Mouse (Mus musculus) myocyte (in vitro differentiated cells): ENCODE data around the gene Nr0b2.

ENCODE experiments used
- MAX ChIP-seq: IDR thresholded peaks from one replicate; pipeline ENCODE4 v1.6.1; 2011; ENCODE audit warnings: low read depth, mild to moderate bottlenecking, control low read depth
- MYOD1 ChIP-seq, 3 experiments: IDR thresholded peaks; one replicate each; pipeline ENCODE4 v1.6.1; 2011; ENCODE audit warnings: control low read depth in 2 of 3, low read depth in 2 of 3, mild to moderate bottlenecking in 2 of 3, moderate library complexity in 1 of 3; ENCODE audit not compliant: insufficient read length in 2 of 3, control insufficient read depth in 1 of 3
- MYOG ChIP-seq, 3 experiments: IDR thresholded peaks; one replicate each; pipeline ENCODE4 v1.6.1; 2011; ENCODE audit warnings: control low read depth in 2 of 3, low read depth in 2 of 3, mild to moderate bottlenecking in 2 of 3; ENCODE audit not compliant: insufficient read length in 2 of 3, control insufficient read depth in 1 of 3, insufficient read depth in 1 of 3
- POLR2A ChIP-seq: IDR thresholded peaks from one replicate; pipeline ENCODE4 v1.6.1; 2011; ENCODE audit warnings: low read depth, mild to moderate bottlenecking, control low read depth, moderate library complexity; ENCODE audit not compliant: insufficient read length
- POLR2AphosphoS2 ChIP-seq: IDR thresholded peaks from one replicate; pipeline ENCODE4 v1.6.1; 2011; ENCODE audit warnings: low read depth, control low read depth; ENCODE audit not compliant: insufficient read length
- TCF12 ChIP-seq: IDR thresholded peaks from one replicate; pipeline ENCODE4 v1.6.1; 2011; ENCODE audit warnings: mild to moderate bottlenecking, control low read depth; ENCODE audit not compliant: poor library complexity, insufficient read depth, severe bottlenecking
- USF1 ChIP-seq: IDR thresholded peaks from one replicate; pipeline ENCODE4 v1.6.1; 2011; ENCODE audit warnings: low read depth, mild to moderate bottlenecking, control low read depth, moderate library complexity

GRCm38 (mm10) chr4:133567251-133567650, 14.1 kb downstream of the Nr0b2 start:
- TF ChIP-seq POLR2A, result no peak
- TF ChIP-seq USF1, result no peak
- TF ChIP-seq TCF12, result no peak
- no peak for TF ChIP-seq MYOD1 (IDR thresholded peaks at IDR 0.05; ENCODE audit: control insufficient read depth in 1 of 3, insufficient read length in 2 of 3, low read depth in 2 of 3)
- no peak for TF ChIP-seq MYOG (IDR thresholded peaks at IDR 0.05; ENCODE audit: control insufficient read depth in 1 of 3, insufficient read depth in 1 of 3, insufficient read length in 2 of 3, low read depth in 2 of 3)
- no peak for TF ChIP-seq MAX
- TF ChIP-seq POLR2AphosphoS2, result no peak
